ENCODE assay signal across 10 mouse cellular contexts in genomic region chr3:126659832-126660564, GRCm38 (mm10).
A peak's percentile ranks its signal among the peaks of the same experiment; 100 is the strongest.
DNase-seq lines count a peak whose midpoint lies in the region; ATAC-seq and TF ChIP-seq lines count a peak whose summit lies in the region.
"Had no signal": no experiment of that assay in that cellular context is flagged by ENCODE, and none has a peak within 500 bp of the region (broad histone marks: within the 10 kb centered on the region; RNA-seq: fewer than 3 reads in every experiment).

No protein-coding gene starts in this region.

- H3K27me3 ChIP-seq in heart, embryonic 16.5 days (ENCODE audit: control insufficient read depth, insufficient read depth, low read length), result no peaks in the 10 kb centered on the region
- no peaks in the 10 kb centered on the region for H3K27me3 ChIP-seq in kidney, postnatal 0 days (ENCODE audit: insufficient read depth, low read length)
- no peaks in the 10 kb centered on the region for H3K27me3 ChIP-seq in hindbrain, embryonic 13.5 days
- H3K27me3 ChIP-seq: embryonic facial prominence, embryonic 15.5 days had no signal

- H3K27ac ChIP-seq in heart, embryonic 16.5 days (ENCODE audit: low read length), result peak overlapping the region; percentile 81
- peak overlapping the region; percentile 76 for H3K27ac ChIP-seq in kidney, postnatal 0 days
- no peak overlapping the region for H3K27ac ChIP-seq in hindbrain, embryonic 13.5 days
- H3K27ac ChIP-seq: embryonic facial prominence, embryonic 15.5 days had no signal

- peak overlapping the region; percentile 57 for H3K9ac ChIP-seq in heart, embryonic 16.5 days (ENCODE audit: low read length)
- H3K9ac ChIP-seq in kidney, postnatal 0 days (ENCODE audit: low read depth, low read length), result no peak overlapping the region
- H3K9ac ChIP-seq in hindbrain, embryonic 13.5 days, result no peak overlapping the region
- H3K9ac ChIP-seq: embryonic facial prominence, embryonic 15.5 days had no signal

- peak; percentile 19; the same call in 1 of the 2 replicates for ATAC-seq in heart, embryonic 16.5 days (replicated peaks; ENCODE audit: extremely low read depth, insufficient read depth, low FRiP score)
- ATAC-seq in kidney, postnatal 0 days (replicated peaks; ENCODE audit: low FRiP score, low read depth), result peak; percentile 89
- ATAC-seq in hindbrain, embryonic 13.5 days (ENCODE audit: low FRiP score), result no peak
- ATAC-seq: midbrain, embryonic 16.5 days had no signal

- no peak for DNase-seq in heart, adult 18-20 months
- peak; percentile 25 for DNase-seq in 3134 (ENCODE audit: extremely low read depth, insufficient read length, low spot score)
- peak; percentile 59 for DNase-seq in CD4-positive, CD25-positive, alpha-beta regulatory T cell, adult 2 months (ENCODE audit: low read depth, low spot score)
- DNase-seq in kidney, postnatal 0 days (ENCODE audit: low spot score), result peak; percentile 48
- no peak for DNase-seq in neural tube, embryonic 10.5 days (ENCODE audit: extremely low spot score, low spot score)

- H3K4me3 ChIP-seq in heart, embryonic 16.5 days (ENCODE audit: low read length), result no peak overlapping the region
- H3K4me3 ChIP-seq in kidney, postnatal 0 days (replicated peaks; ENCODE audit: low read depth, low read length), result no peak overlapping the region
- no peak overlapping the region for H3K4me3 ChIP-seq in hindbrain, embryonic 13.5 days
- H3K4me3 ChIP-seq: embryonic facial prominence, embryonic 15.5 days had no signal

- peaks cover 63% of the 10 kb centered on the region for H3K4me1 ChIP-seq in heart, embryonic 16.5 days (ENCODE audit: control insufficient read depth, insufficient read depth, low read length)
- peaks cover 18% of the 10 kb centered on the region; the same call in 1 of the 2 replicates for H3K4me1 ChIP-seq in kidney, postnatal 0 days (replicated peaks; ENCODE audit: insufficient read depth, low read length)
- H3K4me1 ChIP-seq in hindbrain, embryonic 13.5 days (replicated peaks), result no peaks in the 10 kb centered on the region

- no peak for TF ChIP-seq CTCF in kidney, postnatal 0 days (IDR thresholded peaks at IDR 0.05; ENCODE audit: low read depth)

- H3K36me3 ChIP-seq in heart, embryonic 16.5 days (ENCODE audit: control insufficient read depth, insufficient read depth), result peaks cover 4% of the 10 kb centered on the region; the same call in 1 of the 2 replicates
- H3K36me3 ChIP-seq in kidney, postnatal 0 days (ENCODE audit: insufficient read depth, low read length), result no peaks in the 10 kb centered on the region
- H3K36me3 ChIP-seq in hindbrain, embryonic 13.5 days, result no peaks in the 10 kb centered on the region
- H3K36me3 ChIP-seq: embryonic facial prominence, embryonic 15.5 days; G1E had no signal

- no peak overlapping the region for H3K4me2 ChIP-seq in heart, embryonic 16.5 days (ENCODE audit: low read depth, low read length)
- no peak overlapping the region for H3K4me2 ChIP-seq in kidney, postnatal 0 days (ENCODE audit: low read length)
- H3K4me2 ChIP-seq in hindbrain, embryonic 13.5 days, result no peak overlapping the region
- H3K4me2 ChIP-seq: embryonic facial prominence, embryonic 15.5 days had no signal

- no peaks in the 10 kb centered on the region for H3K9me3 ChIP-seq in heart, embryonic 16.5 days (replicated peaks; ENCODE audit: control insufficient read depth, low read length)
- H3K9me3 ChIP-seq in kidney, postnatal 0 days (replicated peaks; ENCODE audit: low read length), result no peaks in the 10 kb centered on the region
- H3K9me3 ChIP-seq in hindbrain, embryonic 13.5 days, result no peaks in the 10 kb centered on the region
- H3K9me3 ChIP-seq: embryonic facial prominence, embryonic 15.5 days had no signal

- WGBS in heart, embryonic 16.5 days, result 39% methylated on average over 8 of the region's 8 CpGs
- 71% methylated on average over 8 of the region's 8 CpGs for WGBS in kidney, postnatal 0 days
- WGBS in hindbrain, embryonic 13.5 days, result 79% methylated on average over 8 of the region's 8 CpGs

Comparison
In these comparisons a context has a peak if more than half of its experiments do, and no peak if none do; other contexts are left out.
1. DNase-seq: peak in 3134 (single experiment), CD4-positive, CD25-positive, alpha-beta regulatory T cell, adult 2 months (single experiment) and kidney, postnatal 0 days (single experiment); none in heart, adult 18-20 months (0 of 2) and neural tube, embryonic 10.5 days (single experiment).